Mouse (Mus musculus) limb, embryonic 10.5 days (tissue): ENCODE results near the gene Ncf2. TPM values are rescaled to one million over a fixed set of nuclear protein-coding genes. Genes with fewer than 3 reads are reported as not detected.

Source experiments
- DNase-seq: peaks from one replicate; pipeline ENCODE4 v3.0.0-alpha.2; 2017; ENCODE audit warnings: low spot score
- H3K27ac ChIP-seq: fragments of 300-500 bp; sonication (generic); 2 replicates; pipeline ENCODE4 v1.5.1; 2016; ENCODE audit warnings: mild to moderate bottlenecking
- H3K27me3 ChIP-seq: fragments of 300-500 bp; sonication (generic); 2 replicates; pipeline ENCODE4 v1.6.1; 2016; ENCODE audit warnings: low read depth, mild to moderate bottlenecking; ENCODE audit not compliant: poor library complexity, severe bottlenecking
- H3K36me3 ChIP-seq: fragments of 300-500 bp; sonication (generic); 2 replicates; pipeline ENCODE4 v1.6.1; 2016; ENCODE audit warnings: mild to moderate bottlenecking, moderate library complexity
- H3K4me1 ChIP-seq: fragments of 300-500 bp; sonication (generic); 2 replicates; pipeline ENCODE4 v1.6.1; 2016
- H3K4me3 ChIP-seq: fragments of 300-500 bp; sonication (generic); 2 replicates; pipeline ENCODE4 v1.5.1; 2016; ENCODE audit warnings: mild to moderate bottlenecking, moderate library complexity
- H3K9me3 ChIP-seq: fragments of 300-500 bp; sonication (generic); replicated peaks from 2 replicates; pipeline ENCODE4 v1.6.1; 2016; ENCODE audit warnings: mild to moderate bottlenecking
- whole genome bisulfite sequencing: fragments of 180-500 bp; shearing (Covaris S2); methylation state at CpG from one replicate; pipeline ENCODE4 v1.1.7; 2016; 5-methylcytosine and 5-hydroxymethylcytosine counted together
- polyA plus RNA-seq: library from polyadenylated mRNA; unstranded; fragments of >200 nt; fragmentation: Nextera tagmentation; extraction: Ambion mirVana; gene quantifications from 2 replicates; pipeline ENCODE4 v1.2.1, GENCODE M21; 2016

Ncf2 gene
- polyA plus RNA-seq, 1 experiment from 2014 or later = 2.5 TPM

GRCm38 (mm10) chr1:152828168-152828567 lies 28.2 kb downstream of the Ncf2 start:
- no peaks in the 10 kb centered on the region for H3K27me3 ChIP-seq
- H3K36me3 ChIP-seq = no peaks in the 10 kb centered on the region
- no peak overlapping the region for H3K27ac ChIP-seq
- DNase-seq = no peak
- 77% methylated on average over 5 of the region's 5 CpGs for WGBS
- H3K4me3 ChIP-seq = no peak overlapping the region
- H3K9me3 ChIP-seq = no peaks in the 10 kb centered on the region
- no peaks in the 10 kb centered on the region; the same call in 1 of the 2 replicates for H3K4me1 ChIP-seq

GRCm38 (mm10) chr1:152828637-152829355 lies 28.8 kb downstream of the Ncf2 start:
- no peaks in the 10 kb centered on the region for H3K27me3 ChIP-seq
- H3K4me1 ChIP-seq = no peaks in the 10 kb centered on the region; the same call in 1 of the 2 replicates
- DNase-seq = no peak
- H3K36me3 ChIP-seq = no peaks in the 10 kb centered on the region
- WGBS = 89% methylated on average over 10 of the region's 10 CpGs
- no peak overlapping the region for H3K4me3 ChIP-seq
- no peak overlapping the region for H3K27ac ChIP-seq
- H3K9me3 ChIP-seq = no peaks in the 10 kb centered on the region

DNA sequence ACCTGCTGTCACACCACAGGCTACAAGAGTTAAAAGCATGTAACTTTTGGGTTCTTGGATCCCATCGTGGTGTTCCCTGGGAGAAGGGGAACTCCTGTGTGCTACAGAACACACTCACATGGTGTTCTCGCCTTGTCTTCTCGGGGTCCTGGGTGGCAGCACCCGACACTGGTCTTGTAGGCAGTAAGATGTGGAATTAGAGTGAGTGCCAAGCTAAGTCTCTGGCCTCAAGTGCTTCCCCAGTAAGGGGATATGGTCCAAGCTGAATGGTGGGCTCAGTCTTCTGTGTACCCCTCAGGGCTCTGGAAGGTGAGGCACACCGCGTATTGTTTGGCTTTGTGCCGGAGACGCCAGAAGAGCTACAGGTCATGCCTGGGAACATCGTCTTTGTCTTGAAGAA lies 30.1 kb downstream of the Ncf2 start:
- Histone ChIP-seq H3K27me3 (no peaks in the 10 kb centered on the region), H3K9me3 (no peaks in the 10 kb centered on the region), H3K4me3 (no peak overlapping the region), H3K36me3 (peaks cover 5% of the 10 kb centered on the region), H3K27ac (no peak overlapping the region), H3K4me1 (no peaks in the 10 kb centered on the region; the same call in 1 of the 2 replicates)
- 95% methylated on average over 9 of the region's 9 CpGs for WGBS
- no peak for DNase-seq

DNA sequence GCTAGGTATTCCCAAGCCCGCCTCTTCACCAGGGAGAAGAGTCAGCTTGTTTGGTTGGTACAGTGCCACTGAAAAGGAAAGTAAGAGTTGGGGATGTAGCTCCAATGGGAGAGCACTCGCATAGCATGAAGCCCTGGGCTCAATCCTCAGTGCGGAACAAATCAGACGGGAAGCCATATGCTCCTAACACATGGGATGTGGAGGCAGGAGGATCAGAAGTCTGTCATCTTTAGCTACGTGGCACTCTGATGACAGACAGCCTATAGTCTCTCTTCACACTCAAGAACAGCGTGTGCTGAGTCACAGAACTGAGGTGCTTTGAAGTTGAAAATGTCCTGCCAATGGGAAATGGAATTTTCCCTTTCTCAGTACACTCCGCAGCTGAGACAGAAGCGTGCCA lies 31.0 kb downstream of the Ncf2 start:
- 90% methylated on average over 8 of the region's 8 CpGs for WGBS
- no peak for DNase-seq
- H3K27me3 ChIP-seq = no peaks in the 10 kb centered on the region
- H3K4me1 ChIP-seq = no peaks in the 10 kb centered on the region; the same call in 1 of the 2 replicates
- peaks cover 14% of the 10 kb centered on the region for H3K36me3 ChIP-seq
- H3K9me3 ChIP-seq = no peaks in the 10 kb centered on the region
- H3K4me3 ChIP-seq = no peak overlapping the region
- no peak overlapping the region for H3K27ac ChIP-seq

DNA sequence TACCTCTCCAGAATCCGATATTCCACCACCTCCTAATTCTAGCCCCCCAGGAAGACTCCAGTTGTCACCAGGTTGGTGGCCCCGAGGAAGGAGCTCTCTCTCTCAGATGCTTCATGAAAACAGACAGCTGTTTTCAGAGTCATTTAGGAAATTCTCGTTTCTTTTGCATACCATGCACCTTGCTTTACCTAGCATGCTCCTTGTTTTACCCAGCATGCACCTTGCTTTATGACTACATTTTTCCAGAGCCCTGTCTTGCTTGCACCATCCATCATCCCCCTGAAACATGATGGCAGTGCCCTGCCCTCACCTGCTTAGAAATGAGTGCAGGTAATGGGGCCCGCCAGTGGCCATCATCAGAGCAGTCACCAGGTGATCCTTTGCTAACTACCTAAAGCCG lies 31.6 kb downstream of the Ncf2 start:
- Histone ChIP-seq H3K27ac (no peak overlapping the region), H3K4me1 (no peaks in the 10 kb centered on the region), H3K9me3 (no peaks in the 10 kb centered on the region), H3K36me3 (peaks cover 20% of the 10 kb centered on the region), H3K4me3 (no peak overlapping the region), H3K27me3 (no peaks in the 10 kb centered on the region)
- 85% methylated on average over 5 of the region's 5 CpGs for WGBS
- DNase-seq = no peak

DNA sequence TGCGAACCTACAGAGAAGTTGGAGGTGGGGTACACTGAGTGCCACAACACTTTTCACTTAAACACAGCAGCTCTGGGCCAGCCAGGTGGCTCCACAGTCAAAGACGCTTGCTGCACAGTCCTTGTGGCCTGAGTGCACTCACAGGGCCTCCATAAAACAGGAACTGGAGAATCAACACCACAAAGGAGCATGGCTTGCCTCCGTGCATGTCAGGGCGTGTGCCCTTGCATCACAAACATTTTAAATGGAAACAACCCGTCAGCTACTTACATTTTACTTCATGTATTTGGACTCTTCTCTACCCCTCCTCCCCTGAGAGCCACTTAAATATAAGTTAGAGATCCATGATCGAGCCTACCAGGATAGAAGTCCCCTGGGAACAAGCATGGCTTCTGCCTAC lies 32.3 kb downstream of the Ncf2 start:
- H3K4me1 ChIP-seq = no peaks in the 10 kb centered on the region
- no peak overlapping the region for H3K4me3 ChIP-seq
- 89% methylated on average over 6 of the region's 6 CpGs for WGBS
- H3K36me3 ChIP-seq = peaks cover 27% of the 10 kb centered on the region
- H3K27ac ChIP-seq = no peak overlapping the region
- no peaks in the 10 kb centered on the region for H3K27me3 ChIP-seq
- no peak for DNase-seq
- H3K9me3 ChIP-seq = no peaks in the 10 kb centered on the region

DNA sequence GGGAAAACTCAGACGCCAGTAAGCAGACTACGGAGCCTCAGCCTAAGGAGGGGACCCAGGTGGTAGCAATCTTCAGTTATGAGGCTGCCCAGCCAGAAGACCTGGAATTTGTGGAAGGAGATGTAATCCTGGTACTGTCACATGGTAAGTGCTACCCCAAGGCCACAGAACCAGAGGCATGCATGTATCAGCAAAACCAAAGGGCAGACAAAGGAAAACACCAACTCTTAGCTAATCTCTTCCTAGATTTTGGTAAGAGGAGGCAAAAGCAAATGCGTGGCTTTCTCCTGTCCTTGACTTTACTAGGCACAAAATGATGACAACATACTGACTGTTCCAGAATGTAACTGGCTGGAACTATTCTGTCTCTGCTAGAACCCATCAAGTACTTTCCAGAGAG lies 35.1 kb downstream of the Ncf2 start:
- no peaks in the 10 kb centered on the region for H3K27me3 ChIP-seq
- H3K27ac ChIP-seq = no peak overlapping the region
- no peak overlapping the region for H3K4me3 ChIP-seq
- no peaks in the 10 kb centered on the region for H3K4me1 ChIP-seq
- 98% methylated on average over 3 of the region's 3 CpGs for whole genome bisulfite sequencing
- H3K9me3 ChIP-seq = no peaks in the 10 kb centered on the region
- no peak for DNase-seq
- H3K36me3 ChIP-seq = peaks cover 52% of the 10 kb centered on the region

- Histone ChIP-seq H3K4me1 (no peaks in the 10 kb centered on the region), H3K27ac (no peak overlapping the region), H3K36me3 (peaks cover 83% of the 10 kb centered on the region), H3K27me3 (no peaks in the 10 kb centered on the region), H3K4me3 (no peak overlapping the region), H3K9me3 (no peaks in the 10 kb centered on the region)
- DNase-seq = no peak
- WGBS = 90% methylated on average over 11 of the region's 11 CpGs
Observed at GRCm38 (mm10) chr1:152838026-152838702, 38.2 kb downstream of the Ncf2 start.

DNA sequence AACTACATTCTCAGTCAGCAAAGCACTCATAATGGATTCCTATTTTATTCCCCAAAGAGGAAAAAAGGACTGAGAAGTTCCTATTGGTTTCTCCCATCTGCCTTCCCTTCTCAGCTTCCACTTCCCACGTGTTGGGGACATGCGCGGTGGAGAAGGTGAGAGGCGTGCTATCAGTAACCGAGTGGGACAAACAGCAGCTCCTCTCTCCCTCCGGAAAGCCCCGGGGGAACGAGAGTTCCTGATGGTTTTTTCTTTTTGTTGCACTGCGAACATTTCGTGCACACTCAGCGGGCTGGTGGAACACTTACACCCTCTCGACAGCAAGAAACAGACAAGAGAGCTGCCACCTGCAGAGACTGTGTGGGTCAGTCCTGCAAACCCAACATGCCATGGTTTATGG lies 38.8 kb downstream of the Ncf2 start:
- no peak overlapping the region for H3K27ac ChIP-seq
- no peak for DNase-seq
- peaks cover 90% of the 10 kb centered on the region for H3K36me3 ChIP-seq
- H3K4me3 ChIP-seq = no peak overlapping the region
- no peaks in the 10 kb centered on the region for H3K9me3 ChIP-seq
- 92% methylated on average over 12 of the region's 12 CpGs for whole genome bisulfite sequencing
- H3K27me3 ChIP-seq = no peaks in the 10 kb centered on the region
- no peaks in the 10 kb centered on the region for H3K4me1 ChIP-seq

GRCm38 (mm10) chr1:152840343-152840742 lies 40.3 kb downstream of the Ncf2 start:
- 94% methylated on average over 3 of the region's 3 CpGs for WGBS
- Histone ChIP-seq H3K36me3 (peaks cover 98% of the 10 kb centered on the region), H3K27ac (no peak overlapping the region), H3K4me3 (no peak overlapping the region), H3K27me3 (no peaks in the 10 kb centered on the region), H3K9me3 (no peaks in the 10 kb centered on the region), H3K4me1 (no peaks in the 10 kb centered on the region)
- no peak for DNase-seq

DNA sequence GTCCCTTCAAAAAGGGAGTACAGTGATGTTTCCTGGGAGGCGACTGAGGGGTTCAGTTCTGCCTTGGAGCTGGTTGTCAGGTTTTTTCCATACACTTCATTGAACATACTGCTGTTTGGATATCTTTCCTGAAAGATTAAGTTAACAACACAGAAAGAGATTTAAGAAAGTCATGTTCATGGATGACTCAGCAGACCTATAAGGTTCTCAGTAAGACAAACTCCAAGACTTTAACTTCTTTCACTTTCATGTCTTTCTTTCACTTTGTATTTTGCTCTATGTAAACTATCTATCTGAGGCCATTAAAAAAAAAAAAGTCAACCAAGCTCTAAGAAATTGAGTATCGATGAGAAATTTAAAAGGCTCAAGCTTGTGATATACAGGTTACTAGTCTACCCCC lies 41.1 kb downstream of the Ncf2 start:
- H3K36me3 ChIP-seq = peaks cover 98% of the 10 kb centered on the region
- H3K27ac ChIP-seq = no peak overlapping the region
- no peaks in the 10 kb centered on the region for H3K9me3 ChIP-seq
- 89% methylated on average over 2 of the region's 2 CpGs for WGBS
- no peak for DNase-seq
- no peaks in the 10 kb centered on the region for H3K27me3 ChIP-seq
- H3K4me1 ChIP-seq = no peaks in the 10 kb centered on the region
- H3K4me3 ChIP-seq = no peak overlapping the region

DNA sequence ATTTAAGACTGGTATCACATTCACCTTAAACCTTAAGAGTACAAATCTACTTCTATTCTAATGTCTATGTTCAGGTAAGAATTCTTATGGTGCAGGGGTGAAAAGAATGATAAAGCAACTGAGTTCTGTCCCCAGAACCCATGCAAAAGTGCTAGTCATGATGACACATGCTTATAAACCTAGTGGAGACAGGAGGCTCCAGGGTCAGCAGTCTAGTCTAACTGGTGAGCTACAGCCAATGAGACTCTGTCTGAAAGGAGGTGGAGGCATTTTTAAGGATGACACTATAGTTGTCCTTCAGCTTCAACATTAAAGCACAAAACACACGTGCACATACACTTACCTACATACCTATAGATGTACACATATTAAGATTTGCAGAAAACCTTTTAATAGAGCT lies 44.6 kb downstream of the Ncf2 start:
- Histone ChIP-seq H3K4me1 (no peaks in the 10 kb centered on the region), H3K27me3 (no peaks in the 10 kb centered on the region), H3K27ac (no peak overlapping the region), H3K36me3 (peaks cover 100% of the 10 kb centered on the region), H3K9me3 (no peaks in the 10 kb centered on the region), H3K4me3 (no peak overlapping the region)
- 91% methylated on average over 1 of the region's 1 CpGs for WGBS
- DNase-seq = no peak

DNA sequence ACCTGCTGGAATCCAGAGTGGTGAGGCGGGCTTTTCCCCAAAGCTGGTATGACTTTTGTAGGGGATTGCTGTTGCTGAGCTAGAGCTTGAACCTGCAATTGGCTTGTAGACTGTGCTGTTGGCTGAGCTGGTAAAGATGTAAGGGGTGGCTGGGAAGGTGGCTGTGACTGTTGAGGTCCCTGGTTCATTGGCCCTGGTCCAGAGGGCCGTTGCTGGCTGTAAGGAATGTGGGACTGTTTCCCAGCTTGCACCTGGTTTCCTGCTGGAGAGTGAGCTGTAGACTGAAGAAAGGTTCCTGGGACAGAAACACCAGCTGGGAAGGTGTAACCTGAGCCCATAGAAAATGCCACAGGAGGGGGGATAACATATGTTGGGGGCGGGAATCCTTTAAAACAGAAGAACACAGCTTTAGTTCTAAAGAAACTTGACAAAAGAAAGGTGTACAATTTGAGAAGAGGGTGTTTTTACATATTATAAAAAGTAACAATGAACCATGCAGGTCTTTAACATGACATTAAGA lies 45.3 kb downstream of the Ncf2 start:
- Histone ChIP-seq H3K27ac (no peak overlapping the region), H3K36me3 (peaks cover 98% of the 10 kb centered on the region), H3K9me3 (no peaks in the 10 kb centered on the region), H3K27me3 (no peaks in the 10 kb centered on the region), H3K4me1 (no peaks in the 10 kb centered on the region), H3K4me3 (no peak overlapping the region)
- DNase-seq = no peak
- 87% methylated on average over 3 of the region's 3 CpGs for WGBS
